Mouse (Mus musculus) intestine, embryonic 16.5 days (tissue): ENCODE measurements around the gene Treml4. TPM values are rescaled to one million over a fixed set of nuclear protein-coding genes. Genes with fewer than 3 reads are reported as not detected.
A peak's percentile ranks its signal among the peaks of the same experiment; 100 is the strongest.

ENCODE experiments used
- ATAC-seq: fragments of 200-750 bp; cut with Nextera tagmentation; 2 replicates; pipeline ENCODE4 v1.8.0; 2017; ENCODE audit warnings: moderate TSS enrichment, moderate library complexity
- H3K27ac ChIP-seq: fragments of 300-500 bp; sonication (generic); 2 replicates; pipeline ENCODE4 v1.5.1; 2014; ENCODE audit warnings: mild to moderate bottlenecking, low read length
- H3K27me3 ChIP-seq: fragments of 300-500 bp; sonication (generic); replicated peaks from 2 replicates; pipeline ENCODE4 v1.6.1; 2014; ENCODE audit warnings: low read length, control low read depth, mixed read lengths; ENCODE audit not compliant: control insufficient read depth, insufficient read depth
- H3K36me3 ChIP-seq: fragments of 300-500 bp; sonication (generic); 2 replicates; pipeline ENCODE4 v1.6.1; 2014; ENCODE audit warnings: low read length, control low read depth; ENCODE audit not compliant: control insufficient read depth, insufficient read depth
- H3K4me1 ChIP-seq: fragments of 300-500 bp; sonication (generic); 2 replicates; pipeline ENCODE4 v1.6.1; 2014; ENCODE audit warnings: low read length, control low read depth, mixed read lengths; ENCODE audit not compliant: control insufficient read depth, insufficient read depth
- H3K4me2 ChIP-seq: fragments of 300-500 bp; sonication (generic); 2 replicates; pipeline ENCODE4 v1.6.1; 2014; ENCODE audit warnings: low read depth, low read length, control low read depth
- H3K4me3 ChIP-seq: fragments of 300-500 bp; sonication (generic); 2 replicates; pipeline ENCODE4 v1.5.1; 2014; ENCODE audit warnings: mild to moderate bottlenecking, low read length
- H3K9ac ChIP-seq: fragments of 300-500 bp; sonication (generic); 2 replicates; pipeline ENCODE4 v1.6.1; 2014; ENCODE audit warnings: low read depth, low read length
- H3K9me3 ChIP-seq: fragments of 300-500 bp; sonication (generic); 2 replicates; pipeline ENCODE4 v1.6.1; 2016; ENCODE audit warnings: low read length, control low read depth; ENCODE audit not compliant: control insufficient read depth
- WGBS: fragments of 180-500 bp; shearing (Covaris S2); extraction: QIAGEN DNeasy Blood & Tissue Kit; methylation state at CpG from one replicate; pipeline ENCODE4 v1.1.7; 2014; 5-methylcytosine and 5-hydroxymethylcytosine counted together
- polyA plus RNA-seq: library from polyadenylated mRNA; unstranded; fragments of >200 nt; fragmentation: Nextera tagmentation; extraction: Ambion mirVana; gene quantifications from 2 replicates; pipeline ENCODE4 v1.2.1, GENCODE M21; 2015

The Treml4 gene
- polyA plus RNA-seq, 1 experiment from 2014 or later: 4.0 TPM

GRCm38 (mm10) chr17:48269833-48270232 lies 5.7 kb downstream of the Treml4 start:
- H3K36me3 ChIP-seq: no peaks in the 10 kb centered on the region
- no peaks in the 10 kb centered on the region for H3K9me3 ChIP-seq
- 70% methylated on average over 4 of the region's 4 CpGs for WGBS
- H3K4me2 ChIP-seq: no peak overlapping the region
- peaks cover 17% of the 10 kb centered on the region for H3K4me1 ChIP-seq
- no peak for ATAC-seq
- no peak overlapping the region for H3K9ac ChIP-seq
- H3K27ac ChIP-seq: no peak overlapping the region
- no peaks in the 10 kb centered on the region for H3K27me3 ChIP-seq
- no peak overlapping the region for H3K4me3 ChIP-seq

DNA sequence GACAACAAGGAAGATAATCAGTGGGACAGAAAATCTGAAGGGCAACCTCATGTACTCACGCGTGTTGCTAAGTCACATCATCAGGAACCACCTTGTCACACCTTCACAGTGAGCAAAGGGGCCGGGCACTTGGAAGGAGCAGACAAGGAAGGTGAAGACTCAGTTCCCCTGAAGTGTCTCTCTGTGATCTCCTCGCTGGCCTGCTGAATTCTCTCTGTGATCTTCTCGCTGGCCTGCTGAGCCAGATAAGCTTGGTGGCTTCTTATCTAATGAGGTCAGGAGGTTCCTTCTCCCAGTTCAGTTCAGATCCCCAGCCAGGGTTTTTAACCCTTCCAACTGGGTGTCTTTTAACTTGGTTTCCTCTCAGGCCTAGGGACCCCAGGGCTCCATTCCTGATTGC lies 8.1 kb downstream of the Treml4 start:
- Histone ChIP-seq H3K4me2 (peak overlapping the region; percentile 42), H3K4me1 (peaks cover 6% of the 10 kb centered on the region; the same call in 1 of the 2 replicates), H3K4me3 (peak overlapping the region; percentile 18), H3K27me3 (no peaks in the 10 kb centered on the region), H3K27ac (peak overlapping the region; percentile 85), H3K9ac (0 out of 2 replicates have a peak overlapping the region, but pooled peaks have one; percentile 37), H3K9me3 (no peaks in the 10 kb centered on the region), H3K36me3 (no peaks in the 10 kb centered on the region)
- peak; percentile 78 for ATAC-seq
- 58% methylated on average over 5 of the region's 5 CpGs for WGBS

GRCm38 (mm10) chr17:48272598-48272997 lies 8.5 kb downstream of the Treml4 start:
- WGBS: 55% methylated on average over 4 of the region's 4 CpGs
- Histone ChIP-seq H3K9me3 (no peaks in the 10 kb centered on the region), H3K36me3 (no peaks in the 10 kb centered on the region), H3K27ac (peak overlapping the region; percentile 85), H3K4me3 (peak overlapping the region; percentile 18), H3K4me1 (peaks cover 3% of the 10 kb centered on the region; the same call in 1 of the 2 replicates), H3K27me3 (no peaks in the 10 kb centered on the region), H3K9ac (0 out of 2 replicates have a peak overlapping the region, but pooled peaks have one; percentile 37), H3K4me2 (peak overlapping the region; percentile 42)
- peak; percentile 77 for ATAC-seq

DNA sequence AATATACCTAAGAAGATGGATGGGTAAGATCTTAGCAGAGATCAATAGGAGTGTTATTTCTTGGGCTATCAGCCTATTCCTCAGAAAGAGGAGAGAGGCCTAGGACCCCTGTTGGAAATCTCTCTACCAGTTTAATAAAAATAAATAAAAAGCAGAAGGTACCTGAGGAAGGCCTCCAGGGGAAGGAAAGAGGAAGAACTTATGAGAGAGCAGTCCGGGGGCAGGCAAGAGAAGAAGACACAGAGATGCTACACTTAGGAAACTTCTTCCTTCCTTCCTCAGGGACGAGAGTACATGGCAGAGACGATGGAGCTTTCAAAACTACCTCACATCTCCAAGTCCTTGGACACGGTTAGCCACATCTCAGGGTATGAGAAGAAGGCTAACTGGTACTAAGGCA lies 10.0 kb downstream of the Treml4 start:
- no peaks in the 10 kb centered on the region for H3K27me3 ChIP-seq
- H3K4me3 ChIP-seq: no peak overlapping the region
- no peak overlapping the region for H3K9ac ChIP-seq
- H3K9me3 ChIP-seq: no peaks in the 10 kb centered on the region
- ATAC-seq: no peak
- no peak overlapping the region for H3K4me2 ChIP-seq
- H3K4me1 ChIP-seq: peaks cover 3% of the 10 kb centered on the region; the same call in 1 of the 2 replicates
- no peak overlapping the region for H3K27ac ChIP-seq
- H3K36me3 ChIP-seq: no peaks in the 10 kb centered on the region
- WGBS: 90% methylated on average over 4 of the region's 4 CpGs

DNA sequence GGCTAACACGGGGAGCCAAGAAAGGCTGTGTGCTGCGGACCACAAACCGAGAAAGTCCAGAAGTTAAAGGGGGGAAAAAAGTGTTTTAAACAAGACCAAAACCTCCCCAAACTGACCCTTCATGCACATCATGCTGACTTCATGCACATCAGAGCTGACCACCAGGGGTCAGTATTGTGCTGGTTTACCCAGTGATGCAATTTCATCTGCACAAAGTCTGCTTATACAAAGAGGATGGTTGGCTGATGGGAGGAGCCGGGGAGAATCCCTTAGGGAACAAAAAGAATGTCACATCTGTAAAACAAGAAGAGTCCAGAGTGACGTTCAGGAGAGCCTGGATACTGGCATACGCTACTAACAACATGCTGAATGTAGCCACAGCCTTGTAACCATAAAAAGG lies 10.8 kb downstream of the Treml4 start:
- 39% methylated on average over 6 of the region's 6 CpGs for WGBS
- no peak overlapping the region for H3K27ac ChIP-seq
- no peaks in the 10 kb centered on the region for H3K9me3 ChIP-seq
- H3K9ac ChIP-seq: no peak overlapping the region
- H3K4me1 ChIP-seq: peaks cover 3% of the 10 kb centered on the region; the same call in 1 of the 2 replicates
- no peaks in the 10 kb centered on the region for H3K27me3 ChIP-seq
- peak; percentile 37; the same call in 1 of the 2 replicates for ATAC-seq
- no peak overlapping the region for H3K4me2 ChIP-seq
- H3K36me3 ChIP-seq: no peaks in the 10 kb centered on the region
- no peak overlapping the region for H3K4me3 ChIP-seq

- ATAC-seq: no peak
- no peak overlapping the region for H3K4me3 ChIP-seq
- no peaks in the 10 kb centered on the region for H3K27me3 ChIP-seq
- 52% methylated on average over 7 of the region's 7 CpGs for WGBS
- no peak overlapping the region for H3K9ac ChIP-seq
- peaks cover 3% of the 10 kb centered on the region; the same call in 1 of the 2 replicates for H3K4me1 ChIP-seq
- no peaks in the 10 kb centered on the region for H3K9me3 ChIP-seq
- H3K36me3 ChIP-seq: no peaks in the 10 kb centered on the region
- no peak overlapping the region for H3K27ac ChIP-seq
- no peak overlapping the region for H3K4me2 ChIP-seq
Measured at GRCm38 (mm10) chr17:48275736-48276135, 11.6 kb downstream of the Treml4 start.

- no peak overlapping the region for H3K4me2 ChIP-seq
- H3K4me1 ChIP-seq: peaks cover 7% of the 10 kb centered on the region; the same call in 1 of the 2 replicates
- no peak overlapping the region for H3K9ac ChIP-seq
- no peaks in the 10 kb centered on the region for H3K27me3 ChIP-seq
- no peaks in the 10 kb centered on the region for H3K36me3 ChIP-seq
- H3K27ac ChIP-seq: no peak overlapping the region
- H3K9me3 ChIP-seq: no peaks in the 10 kb centered on the region
- ATAC-seq: no peak
- no peak overlapping the region for H3K4me3 ChIP-seq
Measured at GRCm38 (mm10) chr17:48278381-48278780, 14.3 kb downstream of the Treml4 start.

DNA sequence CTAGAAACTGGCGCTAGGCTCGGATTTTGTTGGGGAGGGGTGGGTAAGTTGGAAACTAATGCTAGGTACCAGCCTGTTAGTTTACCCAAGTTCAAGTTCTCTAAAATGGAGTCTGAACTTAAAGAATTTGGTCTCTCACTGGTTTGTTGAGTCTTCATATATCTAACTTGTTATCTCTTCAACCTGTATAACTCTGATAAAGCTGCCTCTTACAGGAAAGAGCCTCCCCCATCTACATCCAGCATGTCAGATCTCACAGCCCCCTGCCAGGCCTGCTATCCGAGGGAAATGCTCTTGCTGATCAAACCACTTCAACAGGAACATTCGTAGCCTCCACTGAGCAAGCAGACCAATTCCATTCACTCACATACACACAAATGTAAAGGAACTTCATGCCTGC lies 14.9 kb downstream of the Treml4 start:
- no peak for ATAC-seq
- no peaks in the 10 kb centered on the region for H3K36me3 ChIP-seq
- no peaks in the 10 kb centered on the region for H3K9me3 ChIP-seq
- WGBS: 90% methylated on average over 4 of the region's 4 CpGs
- H3K27ac ChIP-seq: no peak overlapping the region
- H3K27me3 ChIP-seq: no peaks in the 10 kb centered on the region
- H3K9ac ChIP-seq: no peak overlapping the region
- H3K4me2 ChIP-seq: no peak overlapping the region
- peaks cover 7% of the 10 kb centered on the region; the same call in 1 of the 2 replicates for H3K4me1 ChIP-seq
- H3K4me3 ChIP-seq: no peak overlapping the region

- WGBS: 19% methylated on average over 18 of the region's 18 CpGs
- Histone ChIP-seq H3K4me3 (peak overlapping the region; percentile 30), H3K9ac (peak overlapping the region; percentile 56), H3K27ac (no peak overlapping the region), H3K36me3 (no peaks in the 10 kb centered on the region), H3K27me3 (no peaks in the 10 kb centered on the region), H3K9me3 (no peaks in the 10 kb centered on the region), H3K4me2 (peak overlapping the region; percentile 50), H3K4me1 (peaks cover 7% of the 10 kb centered on the region; the same call in 1 of the 2 replicates)
- ATAC-seq: peak; percentile 53
Measured at GRCm38 (mm10) chr17:48280943-48281738, 17.0 kb downstream of the Treml4 start.
